ENCODE assay signal across 8 mouse cellular contexts in the genomic region with DNA sequence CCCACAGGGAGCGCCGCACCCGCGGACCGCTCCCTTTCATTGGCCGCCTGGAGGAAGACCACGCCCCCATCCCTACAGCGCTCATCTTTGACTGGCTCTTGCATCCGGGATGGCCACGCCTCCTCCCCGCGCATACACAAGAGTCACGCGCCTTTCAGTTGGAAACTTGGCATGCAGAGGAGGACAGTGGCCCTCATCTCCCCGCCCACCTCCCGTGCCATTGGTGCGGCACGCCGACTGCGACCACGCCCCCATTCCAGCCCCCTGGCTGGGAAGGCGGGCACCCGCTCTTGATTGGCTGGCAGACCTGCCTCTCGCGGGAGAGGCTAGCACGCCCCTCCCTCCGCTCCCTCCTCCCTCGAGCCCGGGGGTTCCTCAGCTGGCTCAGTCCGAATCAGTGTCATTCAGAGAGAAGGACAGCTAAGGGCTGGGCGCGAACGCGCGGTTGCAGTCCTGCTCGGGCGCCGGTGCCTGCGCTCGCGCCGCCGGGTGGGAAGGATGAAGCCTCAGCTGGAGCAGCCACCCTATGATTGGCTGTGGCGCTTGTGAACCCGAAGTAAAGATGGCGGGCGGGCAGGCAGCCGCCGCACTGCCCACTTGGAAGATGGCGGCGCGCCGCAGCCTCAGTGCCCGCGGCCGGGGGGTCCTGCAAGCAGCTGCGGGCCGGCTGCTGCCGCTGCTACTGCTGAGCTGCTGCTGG. TPM values are rescaled to one million over a fixed set of nuclear protein-coding genes. Genes with fewer than 3 reads are reported as not detected.
DNase-seq lines count a peak whose midpoint lies in the region; ATAC-seq and TF ChIP-seq lines count a peak whose summit lies in the region.

A gene (plus strand): TSS at position 350 of the 700 bp plus-strand sequence.

- peak within 1 kb of the TSS; percentile 67 for H3K9ac ChIP-seq in embryonic facial prominence, embryonic 15.5 days
- peak within 1 kb of the TSS; percentile 67 for H3K9ac ChIP-seq in limb, embryonic 14.5 days (ENCODE audit: low read depth, low read length, severe bottlenecking)
- peak within 1 kb of the TSS; percentile 76 for H3K9ac ChIP-seq in midbrain, postnatal 0 days (replicated peaks; ENCODE audit: low read length, poor library complexity, severe bottlenecking)

- H3K4me1 ChIP-seq in bone marrow, adult 2 months (ENCODE audit: control insufficient read depth, insufficient read depth, low read length), result peaks cover 4% of the 10 kb centered on the region
- H3K4me1 ChIP-seq in embryonic facial prominence, embryonic 15.5 days, result peaks cover 26% of the 10 kb centered on the region
- peaks cover 22% of the 10 kb centered on the region for H3K4me1 ChIP-seq in limb, embryonic 14.5 days (ENCODE audit: control insufficient read depth, insufficient read depth, low read length)
- H3K4me1 ChIP-seq in midbrain, postnatal 0 days (ENCODE audit: insufficient read depth, low read length), result peaks cover 14% of the 10 kb centered on the region; the same call in 1 of the 2 replicates

- TF ChIP-seq CTCF in bone marrow, adult 2 months (IDR thresholded peaks at IDR 0.05; ENCODE audit: control insufficient read depth, insufficient read depth, low read length), result no peak
- TF ChIP-seq CTCF in midbrain, postnatal 0 days (IDR thresholded peaks at IDR 0.05), result no peak; the same call in 1 of the 2 replicates

- peak within 1 kb of the TSS; percentile 100 for H3K4me2 ChIP-seq in embryonic facial prominence, embryonic 15.5 days (replicated peaks)
- H3K4me2 ChIP-seq in limb, embryonic 14.5 days (replicated peaks; ENCODE audit: low read depth, low read length, severe bottlenecking), result peak within 1 kb of the TSS; percentile 100
- peak within 1 kb of the TSS; percentile 97 for H3K4me2 ChIP-seq in midbrain, postnatal 0 days (ENCODE audit: low read depth, low read length, poor library complexity, severe bottlenecking)

- no peaks in the 10 kb centered on the region for H3K9me3 ChIP-seq in embryonic facial prominence, embryonic 15.5 days (replicated peaks)
- H3K9me3 ChIP-seq in limb, embryonic 14.5 days (ENCODE audit: control insufficient read depth, low read length), result no peaks in the 10 kb centered on the region
- no peaks in the 10 kb centered on the region for H3K9me3 ChIP-seq in midbrain, postnatal 0 days (ENCODE audit: low read length)

- peaks cover 17% of the 10 kb centered on the region for H3K27me3 ChIP-seq in embryonic facial prominence, embryonic 15.5 days
- H3K27me3 ChIP-seq in limb, embryonic 14.5 days (ENCODE audit: control insufficient read depth, insufficient read depth, low read length), result peaks cover 31% of the 10 kb centered on the region
- no peaks in the 10 kb centered on the region for H3K27me3 ChIP-seq in midbrain, postnatal 0 days (ENCODE audit: insufficient read depth, low read length)

- peak within 1 kb of the TSS; percentile 79 for H3K4me3 ChIP-seq in bone marrow, adult 2 months (replicated peaks; ENCODE audit: control insufficient read depth, low read depth, low read length)
- H3K4me3 ChIP-seq in embryonic facial prominence, embryonic 15.5 days (replicated peaks), result peak within 1 kb of the TSS; percentile 80
- H3K4me3 ChIP-seq in limb, embryonic 14.5 days (replicated peaks; ENCODE audit: low read length), result peak within 1 kb of the TSS; percentile 86
- peak within 1 kb of the TSS; percentile 73 for H3K4me3 ChIP-seq in midbrain, postnatal 0 days (ENCODE audit: low read depth, low read length)

- DNase-seq in 416B (ENCODE audit: low read depth), result peak; percentile 100
- DNase-seq in heart, adult 8-10 months (ENCODE audit: low spot score), result peak; percentile 100
- DNase-seq in kidney, adult 9 months, result peak; percentile 100
- peak; percentile 99 for DNase-seq in limb, embryonic 14.5 days (ENCODE audit: low spot score)
- DNase-seq in midbrain, postnatal 0 days (ENCODE audit: low spot score), result peak; percentile 100
- peak; percentile 99 to 100 for DNase-seq in spleen, postnatal 14 days (ENCODE audit: low spot score in 2 of 2)

- under 1% methylated on average over 59 of the region's 59 CpGs for WGBS in bone marrow, adult 2 months
- WGBS in embryonic facial prominence, embryonic 15.5 days, result under 1% methylated on average over 59 of the region's 59 CpGs
- under 1% methylated on average over 52 of the region's 59 CpGs for WGBS in limb, embryonic 14.5 days
- under 1% methylated on average over 48 of the region's 59 CpGs for WGBS in midbrain, postnatal 0 days

- H3K27ac ChIP-seq in bone marrow, adult 2 months (ENCODE audit: control insufficient read depth, insufficient read depth, low read depth, low read length, poor library complexity), result peak within 1 kb of the TSS; percentile 83
- peak within 1 kb of the TSS; percentile 79 for H3K27ac ChIP-seq in embryonic facial prominence, embryonic 15.5 days (replicated peaks)
- peak within 1 kb of the TSS; percentile 43; the same call in 1 of the 2 replicates for H3K27ac ChIP-seq in limb, embryonic 14.5 days (replicated peaks; ENCODE audit: low read depth, low read length)
- H3K27ac ChIP-seq in midbrain, postnatal 0 days (ENCODE audit: low read depth, low read length), result peak within 1 kb of the TSS; percentile 93

- peak; percentile 96 for ATAC-seq in embryonic facial prominence, embryonic 15.5 days (ENCODE audit: insufficient number of reproducible peaks, low FRiP score, low TSS enrichment, low read depth)
- ATAC-seq in limb, embryonic 14.5 days (ENCODE audit: low FRiP score, low read depth), result peak; percentile 97
- peak; percentile 98 for ATAC-seq in midbrain, postnatal 0 days (ENCODE audit: low FRiP score)

- no peaks in the 10 kb centered on the region for H3K36me3 ChIP-seq in embryonic facial prominence, embryonic 15.5 days
- no peaks in the 10 kb centered on the region for H3K36me3 ChIP-seq in limb, embryonic 14.5 days (ENCODE audit: control insufficient read depth, insufficient read depth, low read length)
- no peaks in the 10 kb centered on the region for H3K36me3 ChIP-seq in midbrain, postnatal 0 days (ENCODE audit: insufficient read depth, low read length)

- peak; percentile 93 for TF ChIP-seq POLR2A in bone marrow, adult 2 months (IDR thresholded peaks at IDR 0.05; ENCODE audit: borderline replicate concordance, control insufficient read depth, low read depth, low read length)
- TF ChIP-seq POLR2A in limb, embryonic 14.5 days (IDR thresholded peaks at IDR 0.05; ENCODE audit: borderline replicate concordance, extremely low read depth, insufficient read depth, insufficient read length), result peak; percentile 47; the same call in 1 of the 2 replicates

RNA-seq across cellular contexts. Expression of the gene that starts here (rescaled TPM):
- 5.7 and 10.5 TPM in 2 replicates for polyA plus RNA-seq in bone marrow, adult 2 months (2011; ENCODE audit: insufficient read depth, insufficient read length, low replicate concordance, missing spikeins)
- polyA plus RNA-seq in embryonic facial prominence, embryonic 15.5 days (2015; fragmentation: Nextera tagmentation; extraction: Ambion mirVana), result 3.6 and 4.1 TPM in 2 replicates
- 1 to 10 TPM; 5.2 to 8.4 (median 6.0) TPM for total RNA-seq in heart, adult 8-10 months (2022)
- polyA plus RNA-seq in limb, embryonic 14.5 days (2012; rRNA removed), result 6.7 and 9.8 TPM in 2 replicates
- polyA plus RNA-seq in limb, embryonic 14.5 days (2014; fragmentation: Nextera tagmentation; extraction: Ambion mirVana), result 4.8 TPM in 2 replicates
- 26.1 and 37.5 TPM in 2 replicates for total RNA-seq in midbrain, postnatal 0 days (2014; rRNA removed)
- 8.2 and 8.3 TPM in 2 replicates for polyA plus RNA-seq in midbrain, postnatal 0 days (2015; fragmentation: Nextera tagmentation; extraction: Ambion mirVana)

Comparison
In these comparisons a context has a peak if more than half of its experiments do, and no peak if none do; other contexts are left out.
1. Peak in every context shown above with its lines: DNase-seq, ATAC-seq, H3K4me3 ChIP-seq and H3K27ac ChIP-seq.
2. H3K27ac ChIP-seq: peak in every context shown above with its lines; median percentile 93 in midbrain, postnatal 0 days; 83 in bone marrow, adult 2 months; 79 in embryonic facial prominence, embryonic 15.5 days; 43 in limb, embryonic 14.5 days.